Mouse (Mus musculus) kidney, embryonic 16.5 days (tissue): ENCODE results near the gene Spock1. TPM values are rescaled to one million over a fixed set of nuclear protein-coding genes. Genes with fewer than 3 reads are reported as not detected.
A peak's percentile ranks its signal among the peaks of the same experiment; 100 is the strongest.

ENCODE experiments used
- ATAC-seq: fragments of 200-750 bp; cut with Nextera tagmentation; 2 replicates; pipeline ENCODE4 v1.8.0; 2017; ENCODE audit warnings: moderate TSS enrichment; ENCODE audit not compliant: low FRiP score, low TSS enrichment
- H3K27ac ChIP-seq: fragments of 300-500 bp; sonication (generic); 2 replicates; pipeline ENCODE4 v1.5.1; 2014; ENCODE audit warnings: low read length
- H3K27me3 ChIP-seq: fragments of 300-500 bp; sonication (generic); 2 replicates; pipeline ENCODE4 v1.6.1; 2014; ENCODE audit warnings: low read length, control low read depth, mixed read lengths; ENCODE audit not compliant: insufficient read depth
- H3K36me3 ChIP-seq: fragments of 300-500 bp; sonication (generic); 2 replicates; pipeline ENCODE4 v1.6.1; 2014; ENCODE audit warnings: low read length, control low read depth, mixed read lengths; ENCODE audit not compliant: insufficient read depth
- H3K4me1 ChIP-seq: fragments of 300-500 bp; sonication (generic); 2 replicates; pipeline ENCODE4 v1.6.1; 2014; ENCODE audit warnings: low read length, control low read depth, mixed read lengths; ENCODE audit not compliant: insufficient read depth
- H3K4me2 ChIP-seq: fragments of 300-500 bp; sonication (generic); replicated peaks from 2 replicates; pipeline ENCODE4 v1.6.1; 2014; ENCODE audit warnings: low read depth, low read length
- H3K4me3 ChIP-seq: fragments of 300-500 bp; sonication (generic); 2 replicates; pipeline ENCODE4 v1.5.1; 2014; ENCODE audit warnings: mild to moderate bottlenecking, low read length
- H3K9ac ChIP-seq: fragments of 300-500 bp; sonication (generic); replicated peaks from 2 replicates; pipeline ENCODE4 v1.6.1; 2014; ENCODE audit warnings: low read length
- H3K9me3 ChIP-seq: fragments of 300-500 bp; sonication (generic); 2 replicates; pipeline ENCODE4 v1.6.1; 2016; ENCODE audit warnings: low read length, control low read depth
- whole genome bisulfite sequencing: fragments of 180-500 bp; shearing (Covaris S2); extraction: QIAGEN DNeasy Blood & Tissue Kit; methylation state at CpG from one replicate; pipeline ENCODE4 v1.1.7; 2014; 5-methylcytosine and 5-hydroxymethylcytosine counted together
- polyA plus RNA-seq: library from polyadenylated mRNA; unstranded; fragments of >200 nt; fragmentation: Nextera tagmentation; extraction: Ambion mirVana; gene quantifications from 2 replicates; pipeline ENCODE4 v1.2.1, GENCODE M21; 2015

Gene Spock1
- polyA plus RNA-seq: 0.59 and 0.64 TPM in 2 replicates

DNA sequence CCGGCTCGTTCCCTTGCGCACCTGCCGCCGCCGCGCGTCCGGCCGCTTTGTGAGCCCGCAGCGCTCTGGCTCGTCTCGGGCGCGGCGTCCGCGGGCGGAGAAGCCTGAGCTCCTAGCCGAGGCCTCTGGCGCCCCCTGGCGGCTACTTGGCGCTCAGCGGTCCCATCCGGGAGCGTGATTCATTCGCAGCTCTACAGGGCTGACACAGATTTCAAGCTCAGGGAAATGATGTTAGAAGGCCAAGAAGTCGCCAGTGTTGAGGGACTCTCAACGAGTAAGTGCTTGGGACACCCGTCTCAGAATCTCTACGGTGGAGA lies at the start of gene Spock1:
Gene Spock1 (minus strand): TSS at position 67 of the 317 bp plus-strand sequence.
- ATAC-seq: peak; percentile 51

DNA sequence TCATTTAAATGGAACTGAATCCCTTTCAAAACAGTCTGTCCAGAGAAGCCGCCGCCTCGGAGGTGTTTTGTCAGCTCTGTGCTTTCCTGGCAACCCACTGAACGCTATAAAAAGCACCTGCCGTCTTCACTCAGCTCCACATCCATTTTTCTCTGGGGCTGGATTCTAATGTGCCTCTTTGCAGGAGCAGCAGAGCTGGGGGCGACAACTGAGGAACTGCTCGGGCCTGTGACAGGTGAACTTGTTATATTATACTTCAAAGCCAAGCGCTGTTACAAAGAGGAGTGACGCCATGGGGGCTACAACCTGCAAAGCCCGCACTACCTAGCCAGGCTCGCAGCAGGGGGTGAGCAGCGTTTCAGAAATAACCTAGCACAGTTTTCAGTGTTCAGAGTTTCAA lies 42.0 kb upstream of the Spock1 start:
- Histone ChIP-seq H3K4me3 (no peak overlapping the region), H3K4me2 (no peak overlapping the region)

More for the DNA sequence above, at the start of gene Spock1:
- H3K4me1 ChIP-seq: peaks cover 9% of the 10 kb centered on the region
- peak within 1 kb of the TSS; percentile 64 for H3K4me2 ChIP-seq
- peaks cover 12% of the 10 kb centered on the region for H3K9me3 ChIP-seq
- H3K9ac ChIP-seq: no peak within 1 kb of the TSS
- H3K27ac ChIP-seq: no peak within 1 kb of the TSS
- no peaks in the 10 kb centered on the region for H3K36me3 ChIP-seq
- 1% methylated on average over 32 of the region's 32 CpGs for WGBS
- H3K4me3 ChIP-seq: peak within 1 kb of the TSS; percentile 43
- peaks cover 30% of the 10 kb centered on the region for H3K27me3 ChIP-seq

DNA sequence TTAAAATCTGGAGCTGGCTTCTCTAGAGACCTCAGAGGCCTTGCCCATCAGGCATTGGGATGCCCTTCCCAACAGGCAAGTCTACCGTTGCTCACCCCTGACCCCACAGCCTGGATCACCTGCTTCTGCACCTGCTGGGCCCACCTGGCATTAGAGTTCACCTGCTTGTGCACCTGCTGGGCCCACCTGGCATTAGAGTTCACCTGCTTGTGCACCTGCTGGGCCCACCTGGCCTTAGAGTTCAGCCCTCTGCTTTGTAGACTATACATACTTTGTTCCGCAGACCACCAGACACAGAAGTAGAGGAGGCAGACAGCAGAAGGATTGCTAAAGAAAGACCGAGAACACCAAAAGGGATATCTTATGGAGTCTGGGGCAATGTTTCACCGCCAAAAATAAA lies 41.4 kb upstream of the Spock1 start:
- H3K27me3 ChIP-seq: no peaks in the 10 kb centered on the region
- no peak overlapping the region for H3K27ac ChIP-seq
- ATAC-seq: no peak
- no peaks in the 10 kb centered on the region for H3K9me3 ChIP-seq
- no peak overlapping the region for H3K4me3 ChIP-seq
- no peak overlapping the region for H3K9ac ChIP-seq
- WGBS: 93% methylated on average over 4 of the region's 4 CpGs
- H3K4me2 ChIP-seq: no peak overlapping the region
- H3K4me1 ChIP-seq: no peaks in the 10 kb centered on the region
- no peaks in the 10 kb centered on the region for H3K36me3 ChIP-seq

More for the DNA sequence above, 42.0 kb upstream of the Spock1 start:
- Histone ChIP-seq H3K9me3 (no peaks in the 10 kb centered on the region), H3K4me1 (no peaks in the 10 kb centered on the region), H3K36me3 (no peaks in the 10 kb centered on the region), H3K27ac (no peak overlapping the region), H3K9ac (no peak overlapping the region), H3K27me3 (no peaks in the 10 kb centered on the region)
- WGBS: 81% methylated on average over 12 of the region's 12 CpGs
- no peak for ATAC-seq

DNA sequence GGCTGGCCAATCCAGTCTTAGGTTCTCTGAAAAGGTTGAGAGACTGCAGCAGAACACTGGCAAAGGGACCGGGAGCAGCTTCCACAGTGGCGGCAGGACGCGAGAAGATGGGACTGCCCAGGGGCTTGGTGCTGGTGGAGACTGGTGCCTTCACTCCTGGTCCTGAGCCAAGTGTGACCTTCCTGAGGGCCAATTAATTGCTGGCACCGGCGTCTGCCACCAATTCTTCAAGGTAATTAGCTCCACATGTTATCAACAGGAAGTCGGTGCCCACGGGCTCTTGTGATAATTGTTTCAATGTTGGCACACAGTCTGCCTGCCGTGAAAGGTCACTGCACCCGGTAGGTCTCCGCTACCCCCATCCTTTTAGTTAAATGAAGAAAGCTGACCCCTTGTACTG lies 37.1 kb upstream of the Spock1 start:
- H3K9me3 ChIP-seq: no peaks in the 10 kb centered on the region
- WGBS: 43% methylated on average over 11 of the region's 11 CpGs
- H3K27ac ChIP-seq: no peak overlapping the region
- H3K36me3 ChIP-seq: no peaks in the 10 kb centered on the region
- no peaks in the 10 kb centered on the region for H3K4me1 ChIP-seq
- H3K4me2 ChIP-seq: no peak overlapping the region
- H3K4me3 ChIP-seq: no peak overlapping the region
- H3K27me3 ChIP-seq: no peaks in the 10 kb centered on the region
- no peak for ATAC-seq
- no peak overlapping the region for H3K9ac ChIP-seq

DNA sequence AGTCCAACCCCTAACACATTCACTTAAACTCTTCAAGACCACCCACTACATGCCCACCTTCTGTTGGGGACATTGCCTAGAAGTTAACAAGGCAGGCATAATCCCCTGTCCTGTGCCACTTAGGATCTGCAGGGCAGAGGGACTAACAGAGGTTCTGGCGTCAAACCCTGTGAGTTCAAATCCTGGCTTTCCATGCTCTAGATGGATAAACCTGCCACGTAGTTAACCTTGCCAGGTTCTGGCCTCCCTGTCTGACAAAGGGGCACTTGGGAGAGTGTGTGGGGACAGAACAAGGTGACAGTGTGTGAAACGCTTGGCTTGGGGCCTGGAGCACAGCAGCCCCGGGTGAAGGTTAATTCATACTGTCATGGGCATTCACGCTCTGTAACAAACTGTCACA lies 36.3 kb upstream of the Spock1 start:
- H3K9me3 ChIP-seq: no peaks in the 10 kb centered on the region
- H3K4me1 ChIP-seq: no peaks in the 10 kb centered on the region
- no peak overlapping the region for H3K9ac ChIP-seq
- WGBS: 79% methylated on average over 5 of the region's 5 CpGs
- H3K27ac ChIP-seq: no peak overlapping the region
- H3K27me3 ChIP-seq: no peaks in the 10 kb centered on the region
- ATAC-seq: no peak
- H3K36me3 ChIP-seq: no peaks in the 10 kb centered on the region
- no peak overlapping the region for H3K4me3 ChIP-seq
- no peak overlapping the region for H3K4me2 ChIP-seq

DNA sequence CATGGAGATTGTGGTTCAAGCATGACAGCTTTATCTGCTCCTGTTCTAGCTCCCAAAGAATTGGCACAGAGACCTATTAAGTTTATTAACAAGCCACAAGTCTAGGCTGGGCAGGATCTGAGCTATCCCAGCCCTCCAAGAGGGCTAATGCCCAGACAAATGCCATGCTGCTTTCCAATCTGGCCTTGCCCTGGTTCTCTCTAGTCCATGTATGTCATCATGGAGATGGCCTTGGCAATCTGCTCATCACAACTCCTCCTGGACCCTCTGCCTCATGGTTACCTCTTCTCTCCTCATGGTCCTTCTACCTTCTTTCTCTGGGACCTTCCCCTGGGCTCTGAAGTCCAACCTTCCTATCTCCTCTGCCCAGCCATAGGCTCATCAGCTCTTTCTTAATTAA lies 35.8 kb upstream of the Spock1 start:
- Histone ChIP-seq H3K9ac (no peak overlapping the region), H3K27me3 (no peaks in the 10 kb centered on the region), H3K4me1 (no peaks in the 10 kb centered on the region), H3K9me3 (no peaks in the 10 kb centered on the region), H3K4me3 (no peak overlapping the region), H3K4me2 (no peak overlapping the region), H3K36me3 (no peaks in the 10 kb centered on the region), H3K27ac (no peak overlapping the region)
- ATAC-seq: no peak

DNA sequence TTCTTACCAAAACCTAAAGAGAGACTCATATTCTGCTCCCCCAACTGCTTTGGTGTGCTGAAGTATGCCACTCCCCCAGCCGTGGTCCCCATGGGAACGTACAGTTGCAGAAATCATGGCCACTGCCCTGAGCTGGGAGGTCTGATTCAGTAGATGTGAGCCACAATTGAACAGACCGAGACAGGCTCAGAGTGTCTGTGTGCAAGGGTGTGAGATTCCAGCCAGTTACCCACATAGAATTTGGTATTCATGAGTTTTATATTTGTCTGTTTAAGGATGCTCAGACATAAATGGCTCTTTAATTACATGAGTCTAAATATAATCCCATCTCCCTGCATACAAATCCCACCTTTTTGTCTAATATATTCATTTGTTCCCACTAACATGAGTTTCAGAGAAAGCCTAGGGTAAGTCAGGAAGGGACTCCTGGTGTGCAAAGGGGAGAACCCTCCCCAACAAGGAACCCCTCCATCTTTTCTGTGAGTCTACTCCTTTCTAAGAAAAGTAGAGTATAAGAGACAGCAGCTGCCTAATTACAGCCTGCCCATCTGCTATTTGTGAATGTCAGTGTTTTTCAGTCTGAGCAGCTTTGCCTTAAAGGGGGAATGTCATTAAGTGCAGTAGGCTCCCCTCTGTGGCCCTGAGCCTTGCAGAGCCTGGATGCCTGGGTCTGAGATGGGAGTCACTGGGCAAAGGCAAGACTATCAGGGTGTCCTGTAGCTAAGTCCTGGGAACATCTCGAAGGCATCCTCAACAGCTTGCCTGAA lies 29.5 kb upstream of the Spock1 start:
- WGBS: 77% methylated on average over 4 of the region's 4 CpGs
- no peak for ATAC-seq
- H3K4me1 ChIP-seq: no peaks in the 10 kb centered on the region
- H3K9me3 ChIP-seq: 0 out of 2 replicates have a peak, but pooled peaks cover 4% of the 10 kb centered on the region
- H3K27me3 ChIP-seq: no peaks in the 10 kb centered on the region
- H3K36me3 ChIP-seq: no peaks in the 10 kb centered on the region
- H3K4me2 ChIP-seq: no peak overlapping the region
- H3K27ac ChIP-seq: no peak overlapping the region
- no peak overlapping the region for H3K9ac ChIP-seq
- H3K4me3 ChIP-seq: no peak overlapping the region

DNA sequence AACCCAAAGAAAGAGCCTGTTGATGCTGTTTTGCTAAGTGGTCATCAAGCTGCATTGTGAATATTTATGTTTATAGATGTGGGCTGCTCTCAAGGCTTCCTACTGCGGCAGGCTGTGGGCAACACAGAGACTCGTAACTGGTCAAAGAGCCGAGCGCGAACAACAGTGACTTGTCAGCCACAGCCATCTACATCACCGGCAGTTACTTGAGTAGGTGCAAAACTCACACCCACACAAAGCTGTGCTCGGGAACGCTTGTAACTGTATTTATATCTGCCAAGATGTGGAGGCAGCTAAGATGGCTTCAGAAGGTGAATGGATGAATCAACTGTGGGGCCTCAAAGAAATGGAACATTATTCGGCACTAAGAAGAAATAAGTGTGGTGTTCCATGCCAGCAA lies 23.9 kb upstream of the Spock1 start:
- Histone ChIP-seq H3K4me2 (no peak overlapping the region), H3K9ac (no peak overlapping the region), H3K27ac (no peak overlapping the region), H3K9me3 (0 out of 2 replicates have a peak, but pooled peaks cover 4% of the 10 kb centered on the region), H3K36me3 (no peaks in the 10 kb centered on the region), H3K4me3 (no peak overlapping the region), H3K27me3 (no peaks in the 10 kb centered on the region), H3K4me1 (no peaks in the 10 kb centered on the region)
- WGBS: 80% methylated on average over 9 of the region's 9 CpGs
- ATAC-seq: no peak

DNA sequence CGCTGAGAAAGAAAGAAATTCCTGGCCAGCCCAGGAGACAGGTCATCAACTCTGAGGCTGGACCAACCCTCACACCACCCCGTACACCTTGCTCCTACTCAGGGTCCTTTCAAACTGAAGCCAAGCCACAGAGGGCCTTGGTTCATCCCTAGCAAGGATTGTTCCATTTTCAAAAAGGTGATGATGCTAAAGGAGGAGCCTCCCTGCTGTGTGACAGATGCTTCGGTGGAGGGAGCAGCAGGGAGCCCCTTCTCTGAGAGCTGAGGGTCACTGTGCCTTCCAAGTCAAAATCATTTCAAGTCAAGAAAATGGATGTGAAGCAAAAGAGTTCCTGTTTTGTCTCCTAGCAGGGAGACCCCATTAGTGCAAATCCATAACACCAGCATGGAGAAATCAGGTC lies 23.2 kb upstream of the Spock1 start:
- H3K9ac ChIP-seq: no peak overlapping the region
- H3K36me3 ChIP-seq: no peaks in the 10 kb centered on the region
- no peaks in the 10 kb centered on the region for H3K27me3 ChIP-seq
- no peak overlapping the region for H3K4me2 ChIP-seq
- no peak overlapping the region for H3K4me3 ChIP-seq
- no peaks in the 10 kb centered on the region for H3K4me1 ChIP-seq
- H3K27ac ChIP-seq: no peak overlapping the region
- no peak for ATAC-seq
- WGBS: 70% methylated on average over 3 of the region's 3 CpGs
- 0 out of 2 replicates have a peak, but pooled peaks cover 3% of the 10 kb centered on the region for H3K9me3 ChIP-seq

DNA sequence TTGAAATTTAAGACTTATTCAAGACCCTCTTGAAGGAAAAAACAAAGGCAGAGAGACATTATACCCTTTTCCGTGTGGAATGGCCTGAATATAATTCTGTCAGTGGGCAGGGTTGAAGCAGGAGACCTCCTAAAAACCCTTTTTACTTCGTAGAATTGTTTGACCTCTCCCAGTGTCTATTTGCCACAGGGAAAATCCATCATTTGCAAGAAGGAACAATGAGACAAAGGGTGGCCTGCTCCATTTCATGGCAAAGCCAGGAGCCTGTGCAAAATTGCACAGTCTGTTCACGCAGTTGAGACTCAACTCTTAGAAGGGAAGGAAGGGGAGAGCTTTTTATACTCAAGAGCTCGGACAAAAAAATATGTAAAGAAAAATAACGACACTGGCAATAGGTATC lies 22.6 kb upstream of the Spock1 start:
- Histone ChIP-seq H3K27me3 (no peaks in the 10 kb centered on the region), H3K9ac (no peak overlapping the region), H3K4me2 (no peak overlapping the region), H3K27ac (no peak overlapping the region), H3K36me3 (no peaks in the 10 kb centered on the region), H3K4me1 (no peaks in the 10 kb centered on the region), H3K4me3 (no peak overlapping the region), H3K9me3 (no peaks in the 10 kb centered on the region)
- 44% methylated on average over 5 of the region's 5 CpGs for WGBS
- ATAC-seq: no peak
